Mouse (Mus musculus): Measurements from ENCODE around the gene Ifnl2.
A peak's percentile ranks its signal among the peaks of the same experiment; 100 is the strongest.

Ifnl2 gene

GRCm38 (mm10) chr7:28490903-28491302, 19.4 kb downstream of the Ifnl2 start:
- no peak for DNase-seq (ENCODE audit: low spot score in 2 of 2)

GRCm38 (mm10) chr7:28490410-28490809, 19.8 kb downstream of the Ifnl2 start:
- DNase-seq (ENCODE audit: low spot score in 2 of 2): peak in 1 of 2 experiments; percentile 27

- DNase-seq (ENCODE audit: low spot score in 2 of 2): peak; percentile 42 to 51
Measured at GRCm38 (mm10) chr7:28488030-28488491, 22.2 kb downstream of the Ifnl2 start.

GRCm38 (mm10) chr7:28484192-28484591, 26.1 kb downstream of the Ifnl2 start:
- no peak for DNase-seq (ENCODE audit: low spot score in 2 of 2)

GRCm38 (mm10) chr7:28482854-28483253, 27.4 kb downstream of the Ifnl2 start:
- peak in 1 of 2 experiments; percentile 23 for DNase-seq (ENCODE audit: low spot score in 2 of 2)

GRCm38 (mm10) chr7:28478854-28479253, 31.4 kb downstream of the Ifnl2 start:
- no peak for DNase-seq (ENCODE audit: low spot score in 2 of 2)

- no peak for DNase-seq (ENCODE audit: low spot score in 2 of 2)
Measured at GRCm38 (mm10) chr7:28477363-28477762, 32.9 kb downstream of the Ifnl2 start.

- no peak for DNase-seq (ENCODE audit: low spot score in 2 of 2)
Measured at GRCm38 (mm10) chr7:28476191-28476590, 34.1 kb downstream of the Ifnl2 start.

- DNase-seq (ENCODE audit: low spot score in 2 of 2): no peak
Measured at GRCm38 (mm10) chr7:28467213-28467751, 43.0 kb downstream of the Ifnl2 start.

GRCm38 (mm10) chr7:28466721-28467212, 43.5 kb downstream of the Ifnl2 start:
- no peak for DNase-seq (ENCODE audit: low spot score in 2 of 2)

GRCm38 (mm10) chr7:28464416-28465212, 45.6 kb downstream of the Ifnl2 start:
- DNase-seq (ENCODE audit: low spot score in 2 of 2): peak; percentile 85 to 93

- no peak for DNase-seq (ENCODE audit: low spot score in 2 of 2)
Measured at GRCm38 (mm10) chr7:28462769-28463168, 47.5 kb downstream of the Ifnl2 start.

GRCm38 (mm10) chr7:28460361-28460760, 49.9 kb downstream of the Ifnl2 start:
- DNase-seq (ENCODE audit: low spot score in 2 of 2): no peak
